Mouse (Mus musculus) liver, embryonic 14.5 days (tissue): ENCODE results near the gene Suv39h2. TPM values are rescaled to one million over a fixed set of nuclear protein-coding genes. Genes with fewer than 3 reads are reported as not detected.

Source experiments
- ATAC-seq: fragments of 200-750 bp; cut with Nextera tagmentation; 2 replicates; pipeline ENCODE4 v1.8.0; 2017; ENCODE audit warnings: moderate number of reproducible peaks, mild to moderate bottlenecking, moderate library complexity; ENCODE audit not compliant: insufficient read depth
- DNase-seq, 3 experiments: peaks; one replicate each; pipeline ENCODE4 v3.0.0-alpha.2; 2012 to 2013; ENCODE audit warnings: low read depth in 3 of 3, low spot score in 3 of 3
- H3K27ac ChIP-seq: fragments of 300-500 bp; sonication (generic); 2 replicates; pipeline ENCODE4 v1.5.1; 2014; ENCODE audit warnings: moderate library complexity, mild to moderate bottlenecking, control low read depth, inconsistent platforms
- H3K27me3 ChIP-seq: fragments of 300-500 bp; sonication (generic); 2 replicates; pipeline ENCODE4 v1.6.1; 2014; ENCODE audit warnings: mild to moderate bottlenecking, low read length, moderate library complexity; ENCODE audit not compliant: control insufficient read depth, insufficient read depth
- H3K36me3 ChIP-seq: fragments of 300-500 bp; sonication (generic); replicated peaks from 2 replicates; pipeline ENCODE4 v1.6.1; 2014; ENCODE audit warnings: low read depth; ENCODE audit not compliant: control insufficient read depth, insufficient read depth
- H3K4me1 ChIP-seq, 2 experiments: fragments of 200-500 bp in 1 of 2; fragments of 300-500 bp in 1 of 2; sonication (generic) in 1 of 2; replicated peaks; 2 replicates each; pipeline ENCODE4 v1.6.1; 2012 to 2014; ENCODE audit warnings: antibody characterized with exemption in 1 of 2, inconsistent platforms in 1 of 2, low read length in 1 of 2; ENCODE audit not compliant: control insufficient read depth in 2 of 2, insufficient read depth in 2 of 2
- H3K4me2 ChIP-seq: fragments of 300-500 bp; sonication (generic); 2 replicates; pipeline ENCODE4 v1.6.1; 2014; ENCODE audit warnings: low read depth, mild to moderate bottlenecking, control low read depth, moderate library complexity
- H3K4me3 ChIP-seq, 2 experiments: fragments of 200-500 bp in 1 of 2; fragments of 300-500 bp in 1 of 2; sonication (generic) in 1 of 2; 2 replicates each; pipeline ENCODE4 v1.5.1; 2012 to 2014; ENCODE audit warnings: low read depth in 2 of 2, low read length in 2 of 2, mild to moderate bottlenecking in 2 of 2, control low read depth in 1 of 2, inconsistent platforms in 1 of 2, moderate library complexity in 1 of 2; ENCODE audit not compliant: insufficient read depth in 1 of 2
- H3K9ac ChIP-seq: fragments of 300-500 bp; sonication (generic); replicated peaks from 2 replicates; pipeline ENCODE4 v1.6.1; 2014; ENCODE audit warnings: mild to moderate bottlenecking, control low read depth, moderate library complexity
- H3K9me3 ChIP-seq: fragments of 300-500 bp; sonication (generic); 2 replicates; pipeline ENCODE4 v1.6.1; 2016; ENCODE audit warnings: low read length, mixed read lengths; ENCODE audit not compliant: control insufficient read depth
- CTCF ChIP-seq: IDR thresholded peaks from 2 replicates; pipeline ENCODE4 v1.5.1; 2016; ENCODE audit warnings: antibody characterized with exemption, low read depth, control low read depth
- EP300 ChIP-seq: IDR thresholded peaks from 2 replicates; pipeline ENCODE4 v1.6.1; 2016; ENCODE audit warnings: antibody characterized with exemption, low read depth
- WGBS: fragments of 180-500 bp; shearing (Covaris S2); extraction: QIAGEN DNeasy Blood & Tissue Kit; methylation state at CpG from one replicate; pipeline ENCODE4 v1.1.7; 2014; ENCODE audit not compliant: insufficient replicate concordance; 5-methylcytosine and 5-hydroxymethylcytosine counted together
- polyA plus RNA-seq, 2 experiments: library from polyadenylated mRNA; depleted of rRNA in 1 of 2; stranded (reverse) in 1 of 2; unstranded in 1 of 2; fragments of >200 nt; fragmentation: Nextera tagmentation in 1 of 2; extraction: Ambion mirVana in 1 of 2; gene quantifications; 2 replicates each; pipeline versions ENCODE4 v1.2.1 to v1.2.3; 2012 to 2014

Suv39h2 gene
- polyA plus RNA-seq, 2 experiments, result 4.1 to 7.4 TPM

DNA sequence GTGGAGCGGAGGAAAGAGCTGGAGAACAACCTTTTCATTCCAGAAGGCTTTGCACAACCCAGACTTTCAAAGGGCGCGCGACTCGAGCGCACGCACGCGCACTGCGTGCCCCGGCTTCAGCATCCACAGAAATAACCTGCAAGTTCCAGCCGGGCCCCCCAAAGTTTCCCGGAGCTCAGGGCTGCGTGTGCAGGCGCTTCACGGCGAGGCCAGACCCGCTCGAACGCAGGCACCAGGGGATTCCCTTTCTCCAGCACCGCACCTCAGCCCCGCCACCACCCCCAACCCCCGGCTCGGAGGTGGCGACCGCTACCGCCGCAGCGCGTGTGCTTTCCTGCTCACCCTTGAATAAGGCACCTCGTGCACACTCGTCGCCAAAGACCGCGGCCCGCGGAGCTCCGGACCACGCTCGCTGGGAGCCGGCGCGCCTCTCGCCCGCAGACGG, 448 bp downstream of the Suv39h2 start:
- TF ChIP-seq CTCF, result no peak
- TF ChIP-seq EP300, result no peak
- Histone ChIP-seq H3K27me3 (no peaks in the 10 kb centered on the region), H3K9me3 (no peaks in the 10 kb centered on the region), H3K4me3 (peak overlapping the region; percentile 80 to 84), H3K4me1 (peaks cover 7 to 13% of the 10 kb centered on the region in 2 experiments), H3K27ac (peak overlapping the region; percentile 86), H3K9ac (peak overlapping the region; percentile 83), H3K36me3 (peaks cover 8% of the 10 kb centered on the region; the same call in 1 of the 2 replicates), H3K4me2 (peak overlapping the region; percentile 84)
- peak; percentile 43 to 63 (median 55) for DNase-seq
- under 1% methylated on average over 46 of the region's 46 CpGs for WGBS
- peak; percentile 69 for ATAC-seq

- under 1% methylated on average over 12 of the region's 12 CpGs for WGBS
- peak in 1 of 3 experiments; percentile 42 for DNase-seq
- H3K27ac ChIP-seq, result peak overlapping the region; percentile 86
- peak overlapping the region; percentile 80 to 84 for H3K4me3 ChIP-seq
- H3K9me3 ChIP-seq, result no peaks in the 10 kb centered on the region
- H3K4me1 ChIP-seq, result peaks cover 7 to 13% of the 10 kb centered on the region in 2 experiments
- TF ChIP-seq CTCF (no peak), EP300 (no peak)
- H3K27me3 ChIP-seq, result no peaks in the 10 kb centered on the region
- peaks cover 8% of the 10 kb centered on the region; the same call in 1 of the 2 replicates for H3K36me3 ChIP-seq
- H3K4me2 ChIP-seq, result peak overlapping the region; percentile 84
- peak overlapping the region; percentile 83 for H3K9ac ChIP-seq
- ATAC-seq, result no peak
Observed at GRCm38 (mm10) chr2:3473891-3474290, 940 bp downstream of the Suv39h2 start.

DNA sequence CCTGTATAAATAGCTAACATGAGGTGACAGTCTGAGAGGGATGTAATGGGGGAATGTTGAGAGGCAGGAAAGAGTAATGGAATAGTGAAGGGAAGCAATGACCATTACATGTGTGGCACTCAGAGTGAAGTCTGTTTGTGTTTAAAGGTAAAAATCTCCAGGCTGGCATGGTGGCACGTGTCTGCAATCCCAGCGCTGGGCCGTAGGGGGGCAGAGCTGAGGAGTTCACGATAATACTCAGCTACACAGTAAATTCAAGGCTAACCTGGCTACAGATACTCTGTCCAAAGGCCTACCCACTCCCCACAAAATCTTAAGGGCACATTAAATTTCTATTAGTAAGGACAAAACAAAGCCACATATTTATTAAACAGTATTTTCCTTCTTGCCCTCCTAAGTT, 18.2 kb downstream of the Suv39h2 start:
- H3K9me3 ChIP-seq, result no peaks in the 10 kb centered on the region
- TF ChIP-seq EP300 (no peak), CTCF (peak; percentile 31)
- H3K27me3 ChIP-seq, result no peaks in the 10 kb centered on the region
- no peaks in the 10 kb centered on the region for H3K4me1 ChIP-seq
- peaks cover 17% of the 10 kb centered on the region for H3K36me3 ChIP-seq
- no peak overlapping the region for H3K4me3 ChIP-seq
- WGBS, result 81% methylated on average over 4 of the region's 4 CpGs
- no peak overlapping the region for H3K4me2 ChIP-seq
- H3K9ac ChIP-seq, result no peak overlapping the region
- H3K27ac ChIP-seq, result no peak overlapping the region
- ATAC-seq (no peak), DNase-seq (no peak)

DNA sequence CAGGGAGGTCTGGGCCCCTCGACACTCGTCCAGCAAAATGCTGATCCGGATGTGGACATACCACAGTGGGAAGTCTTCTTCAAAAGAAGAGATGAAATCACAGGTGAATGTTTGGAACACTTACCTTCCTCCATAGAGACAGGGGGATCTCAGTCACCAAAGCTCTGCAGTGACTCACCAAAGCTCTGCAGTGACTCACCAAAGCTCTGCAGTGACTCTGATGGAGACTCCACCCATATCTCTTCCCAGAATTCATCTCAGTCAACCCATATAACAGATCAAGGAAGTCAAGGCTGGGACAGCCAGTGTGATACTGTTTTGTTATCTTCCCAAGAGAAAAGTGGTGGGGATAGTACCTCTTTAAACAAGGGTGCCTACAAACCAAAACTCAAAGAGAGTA, 21.7 kb downstream of the Suv39h2 start:
- Histone ChIP-seq H3K36me3 (peaks cover 11% of the 10 kb centered on the region), H3K9me3 (no peaks in the 10 kb centered on the region), H3K27me3 (no peaks in the 10 kb centered on the region), H3K9ac (no peak overlapping the region), H3K27ac (no peak overlapping the region), H3K4me2 (no peak overlapping the region), H3K4me3 (no peak overlapping the region), H3K4me1 (no peaks in the 10 kb centered on the region)
- 80% methylated on average over 3 of the region's 3 CpGs for WGBS
- no peak for ATAC-seq
- TF ChIP-seq CTCF (no peak), EP300 (no peak)
- DNase-seq, result no peak

- Histone ChIP-seq H3K9ac (no peak overlapping the region), H3K27me3 (no peaks in the 10 kb centered on the region), H3K36me3 (peaks cover 5% of the 10 kb centered on the region), H3K4me1 (no peaks in the 10 kb centered on the region), H3K4me2 (no peak overlapping the region), H3K4me3 (no peak overlapping the region), H3K9me3 (no peaks in the 10 kb centered on the region), H3K27ac (no peak overlapping the region)
- ATAC-seq (no peak), DNase-seq (no peak)
- WGBS, result 61% methylated on average over 2 of the region's 2 CpGs
- TF ChIP-seq EP300, result no peak
- TF ChIP-seq CTCF, result no peak
Observed at GRCm38 (mm10) chr2:3449431-3449830, 25.4 kb downstream of the Suv39h2 start.
